Mouse (Mus musculus) liver, adult 2 months (tissue): ENCODE results near the gene Ets1. TPM values are rescaled to one million over a fixed set of nuclear protein-coding genes. Genes with fewer than 3 reads are reported as not detected.
A peak's percentile ranks its signal among the peaks of the same experiment; 100 is the strongest.

Source experiments
- DNase-seq: peaks from one replicate; pipeline ENCODE4 v3.0.0-alpha.2; 2011; ENCODE audit warnings: low read depth, low spot score; ENCODE audit errors: extremely low read depth
- H3K27ac ChIP-seq: fragments of 200-500 bp; replicated peaks from 2 replicates; pipeline ENCODE4 v1.5.1; 2012; ENCODE audit warnings: low read depth, mild to moderate bottlenecking, control low read depth, inconsistent platforms, low read length; ENCODE audit not compliant: insufficient read depth
- H3K27me3 ChIP-seq: fragments of 200-500 bp; 2 replicates; pipeline ENCODE4 v1.6.1; 2012; ENCODE audit warnings: mild to moderate bottlenecking, moderate library complexity, low read length, inconsistent platforms; ENCODE audit not compliant: control insufficient read depth, insufficient read depth
- H3K36me3 ChIP-seq: fragments of 200-500 bp; 2 replicates; pipeline ENCODE4 v1.6.1; 2012; ENCODE audit warnings: low read length, inconsistent platforms; ENCODE audit not compliant: control insufficient read depth, insufficient read depth
- H3K4me1 ChIP-seq: fragments of 200-500 bp; 2 replicates; pipeline ENCODE4 v1.6.1; 2011; ENCODE audit warnings: low read length; ENCODE audit not compliant: control insufficient read depth, insufficient read depth
- H3K4me3 ChIP-seq: fragments of 200-500 bp; 2 replicates; pipeline ENCODE4 v1.5.1; 2011; ENCODE audit warnings: low read depth, mild to moderate bottlenecking, control low read depth, low read length, moderate library complexity; ENCODE audit not compliant: insufficient read depth
- H3K79me2 ChIP-seq: fragments of 200-500 bp; 2 replicates; pipeline ENCODE4 v1.6.1; 2012; ENCODE audit warnings: inconsistent platforms, mild to moderate bottlenecking, low read length, moderate library complexity; ENCODE audit not compliant: control insufficient read depth, insufficient read depth
- H3K9ac ChIP-seq: fragments of 200-500 bp; 2 replicates; pipeline ENCODE4 v1.6.1; 2012; ENCODE audit warnings: low read depth, mild to moderate bottlenecking, control low read depth, inconsistent platforms, low read length
- CTCF ChIP-seq: fragments of 200-500 bp; IDR thresholded peaks from 2 replicates; pipeline ENCODE4 v1.5.1; 2011; ENCODE audit warnings: low read depth, low read length, control low read depth
- POLR2A ChIP-seq: fragments of 200-500 bp; IDR thresholded peaks from 2 replicates; pipeline ENCODE4 v1.6.1; 2011; ENCODE audit warnings: low read length, control low read depth; ENCODE audit not compliant: insufficient read depth; ENCODE audit errors: extremely low read depth
- WGBS: fragments of 180-500 bp; shearing (Covaris S2); methylation state at CpG from one replicate; pipeline ENCODE4 v1.1.7; 2018; 5-methylcytosine and 5-hydroxymethylcytosine counted together
- polyA plus RNA-seq: library from polyadenylated mRNA; depleted of rRNA; stranded (reverse); fragments of >200 nt; gene quantifications from 2 replicates; pipeline ENCODE4 v1.2.3, GENCODE M21; 2012
- total RNA-seq: library from RNA; depleted of rRNA; stranded (reverse); fragments of >200 nt; gene quantifications from 2 replicates; pipeline ENCODE4 v1.2.3, GENCODE M21; 2014

Gene Ets1
- total and polyA plus RNA-seq, 2 experiments: 7.6 to 18.8 TPM

GRCm38 (mm10) chr9:32671970-32672859 is 36.2 kb downstream of the Ets1 start:
- no peaks in the 10 kb centered on the region for H3K79me2 ChIP-seq

GRCm38 (mm10) chr9:32673923-32674322 is 37.9 kb downstream of the Ets1 start:
- Histone ChIP-seq H3K27ac (peak overlapping the region; percentile 61; the same call in 1 of the 2 replicates), H3K4me3 (no peak overlapping the region), H3K9ac (no peak overlapping the region), H3K79me2 (no peaks in the 10 kb centered on the region), H3K36me3 (no peaks in the 10 kb centered on the region), H3K4me1 (peaks cover 1% of the 10 kb centered on the region; the same call in 1 of the 2 replicates), H3K27me3 (no peaks in the 10 kb centered on the region; the same call in 1 of the 2 replicates)
- DNase-seq: no peak
- 76% methylated on average over 3 of the region's 3 CpGs for WGBS
- no peak for TF ChIP-seq POLR2A
- TF ChIP-seq CTCF: no peak

More at GRCm38 (mm10) chr9:32671970-32672859, 36.2 kb downstream of the Ets1 start:
- Histone ChIP-seq H3K27me3 (no peaks in the 10 kb centered on the region; the same call in 1 of the 2 replicates), H3K4me1 (peaks cover 1% of the 10 kb centered on the region; the same call in 1 of the 2 replicates), H3K27ac (peak overlapping the region; percentile 79), H3K4me3 (peak overlapping the region; percentile 31; the same call in 1 of the 2 replicates), H3K36me3 (no peaks in the 10 kb centered on the region), H3K9ac (peak overlapping the region; percentile 42)
- 4% methylated on average over 35 of the region's 35 CpGs for WGBS
- DNase-seq: peak; percentile 54
- TF ChIP-seq CTCF: no peak
- TF ChIP-seq POLR2A: no peak

GRCm38 (mm10) chr9:32675671-32676409 is 39.8 kb downstream of the Ets1 start:
- no peaks in the 10 kb centered on the region for H3K79me2 ChIP-seq
- DNase-seq: peak; percentile 17
- H3K27ac ChIP-seq: 0 out of 2 replicates have a peak overlapping the region, but pooled peaks have one; percentile 16
- no peak overlapping the region for H3K4me3 ChIP-seq
- H3K36me3 ChIP-seq: no peaks in the 10 kb centered on the region
- H3K27me3 ChIP-seq: no peaks in the 10 kb centered on the region; the same call in 1 of the 2 replicates
- TF ChIP-seq POLR2A (no peak), CTCF (no peak)
- no peak overlapping the region for H3K9ac ChIP-seq
- peaks cover 1% of the 10 kb centered on the region; the same call in 1 of the 2 replicates for H3K4me1 ChIP-seq
- WGBS: 26% methylated on average over 9 of the region's 9 CpGs

GRCm38 (mm10) chr9:32676480-32676879 is 40.5 kb downstream of the Ets1 start:
- 18% methylated on average over 3 of the region's 3 CpGs for WGBS
- Histone ChIP-seq H3K27me3 (no peaks in the 10 kb centered on the region; the same call in 1 of the 2 replicates), H3K4me1 (peaks cover 1% of the 10 kb centered on the region; the same call in 1 of the 2 replicates), H3K36me3 (no peaks in the 10 kb centered on the region), H3K4me3 (no peak overlapping the region), H3K9ac (no peak overlapping the region), H3K27ac (peak overlapping the region; percentile 36; the same call in 1 of the 2 replicates), H3K79me2 (no peaks in the 10 kb centered on the region)
- TF ChIP-seq POLR2A (no peak), CTCF (no peak)
- DNase-seq: peak; percentile 32

- H3K36me3 ChIP-seq: no peaks in the 10 kb centered on the region
- no peaks in the 10 kb centered on the region for H3K79me2 ChIP-seq
- TF ChIP-seq CTCF (no peak), POLR2A (no peak)
- DNase-seq: no peak
- no peak overlapping the region for H3K9ac ChIP-seq
- no peak overlapping the region for H3K4me3 ChIP-seq
- no peak overlapping the region for H3K27ac ChIP-seq
- H3K27me3 ChIP-seq: no peaks in the 10 kb centered on the region; the same call in 1 of the 2 replicates
- peaks cover 1% of the 10 kb centered on the region; the same call in 1 of the 2 replicates for H3K4me1 ChIP-seq
- 81% methylated on average over 6 of the region's 6 CpGs for WGBS
Observed at GRCm38 (mm10) chr9:32677646-32678045, 41.6 kb downstream of the Ets1 start.
